Mouse (Mus musculus): ENCODE measurements around the gene Rps9. TPM values are rescaled to one million over a fixed set of nuclear protein-coding genes. Genes with fewer than 3 reads are reported as not detected.
"Not testable (repeated sequence)": the region's sequence is repeated elsewhere in the genome, so short reads cannot be mapped to it uniquely, and the experiment has no call there.

The Rps9 gene
- polyA plus RNA-seq, 1 experiment from 2014 or later = 893 TPM

DNA sequence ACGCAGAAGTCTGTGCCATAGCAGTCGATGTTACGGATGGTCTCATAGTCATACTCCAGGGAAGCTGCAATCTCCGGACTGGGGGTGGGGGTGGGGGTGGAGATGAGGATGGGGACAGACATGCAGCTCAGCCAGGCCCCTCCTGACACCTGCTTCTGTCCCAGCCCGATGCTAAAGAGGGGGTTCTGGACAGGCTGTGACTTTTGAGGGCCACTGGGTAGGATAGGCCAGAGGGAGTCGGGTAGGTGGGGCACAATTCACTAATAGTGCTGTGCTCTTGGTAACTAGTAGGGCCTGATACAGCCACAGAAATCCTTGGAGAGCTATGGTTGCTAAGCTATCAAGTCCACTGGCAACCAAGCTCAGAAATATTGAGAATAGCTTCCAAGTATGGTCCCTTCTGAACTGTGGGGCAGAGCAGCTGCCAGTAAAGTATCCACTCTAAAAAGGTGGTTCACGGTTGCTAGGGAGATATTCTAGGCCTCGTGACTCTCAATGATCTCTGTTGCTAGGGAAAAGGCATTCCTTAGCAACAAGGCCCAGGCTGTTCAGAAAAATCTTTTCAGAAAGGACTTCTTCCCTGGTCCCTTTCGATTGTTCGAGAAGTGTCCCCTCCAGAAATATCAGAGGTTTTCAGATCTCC, 19.8 kb upstream of the Rps9 start:
- 82% methylated on average over 10 of the region's 10 CpGs for WGBS
- ATAC-seq (ENCODE audit: insufficient number of reproducible peaks, low FRiP score) = no peak
- Histone ChIP-seq H3K36me3 (peaks cover 61% of the 10 kb centered on the region), H3K27ac (ENCODE audit: poor library complexity, severe bottlenecking) (no peak overlapping the region), H3K4me2 (no peak overlapping the region), H3K9ac (no peak overlapping the region), H3K27me3 (replicated peaks) (no peaks in the 10 kb centered on the region), H3K9me3 (replicated peaks) (no peaks in the 10 kb centered on the region), H3K4me3 (no peak overlapping the region), H3K4me1 (replicated peaks) (no peaks in the 10 kb centered on the region)

DNA sequence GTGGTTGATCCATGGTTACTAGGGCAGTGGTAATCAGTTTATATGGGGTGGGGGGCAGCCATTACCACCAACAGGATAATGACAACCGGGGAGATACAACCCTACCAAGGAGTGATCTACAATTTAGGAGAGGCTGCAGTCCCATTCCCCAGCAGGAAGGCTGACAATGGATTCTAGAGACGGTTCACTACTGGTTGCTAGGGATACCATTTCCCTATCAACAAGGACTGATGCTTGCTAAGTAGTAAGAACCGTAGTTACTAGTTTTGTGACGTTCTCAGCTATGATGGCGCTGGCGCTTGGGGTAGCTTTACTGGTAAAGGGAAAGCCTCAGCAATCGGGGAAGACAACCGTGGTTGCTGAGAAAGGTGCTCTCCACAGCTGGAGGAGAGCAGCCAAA, 19.1 kb upstream of the Rps9 start:
- peaks cover 64% of the 10 kb centered on the region for H3K36me3 ChIP-seq
- no peak overlapping the region for H3K4me3 ChIP-seq
- H3K27ac ChIP-seq (ENCODE audit: poor library complexity, severe bottlenecking) = no peak overlapping the region
- H3K4me1 ChIP-seq (replicated peaks) = no peaks in the 10 kb centered on the region
- H3K27me3 ChIP-seq (replicated peaks) = no peaks in the 10 kb centered on the region
- no peak overlapping the region for H3K4me2 ChIP-seq
- H3K9me3 ChIP-seq (replicated peaks) = no peaks in the 10 kb centered on the region
- WGBS = 86% methylated on average over 8 of the region's 8 CpGs
- H3K9ac ChIP-seq = no peak overlapping the region
- ATAC-seq (ENCODE audit: insufficient number of reproducible peaks, low FRiP score) = no peak

DNA sequence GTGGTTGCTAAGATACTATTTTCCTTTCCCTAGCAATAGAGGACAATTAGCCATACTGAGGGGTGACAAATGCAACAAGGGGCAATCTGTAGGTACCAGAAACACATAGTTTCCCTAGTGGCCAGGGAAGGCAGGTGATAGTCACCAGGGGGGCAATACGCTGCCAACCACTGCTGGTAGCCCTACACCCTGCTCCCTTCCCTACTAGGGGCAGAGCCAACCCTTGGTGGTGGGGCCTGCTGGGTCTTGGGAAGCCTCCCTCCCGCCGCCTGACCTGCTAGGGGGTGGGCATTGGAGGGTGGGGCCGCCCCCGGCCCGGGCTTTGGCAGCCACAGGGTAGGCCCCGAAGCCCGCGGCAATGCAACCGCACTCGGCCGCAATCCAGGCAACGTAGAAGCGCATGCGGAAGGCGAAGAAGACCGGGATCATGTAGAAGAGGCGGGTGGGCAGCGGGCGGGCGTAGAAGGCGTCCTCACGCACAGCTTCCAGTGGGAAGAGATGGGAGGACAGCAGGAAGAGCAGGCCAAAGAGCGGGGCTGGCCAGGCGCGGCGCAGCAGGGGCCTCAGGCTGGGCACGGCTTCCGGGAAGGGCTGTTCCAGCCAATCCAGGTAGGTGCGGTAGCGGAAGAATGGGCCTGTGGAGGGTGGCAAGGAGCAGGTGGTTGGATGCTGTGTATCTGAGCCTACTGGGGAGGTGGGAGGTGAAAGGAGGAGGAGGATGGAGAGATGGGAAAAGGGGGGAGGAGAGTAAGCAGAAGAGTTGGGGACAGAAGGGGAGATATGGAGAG, 18.2 kb upstream of the Rps9 start:
- 79% methylated on average over 31 of the region's 31 CpGs for WGBS

DNA sequence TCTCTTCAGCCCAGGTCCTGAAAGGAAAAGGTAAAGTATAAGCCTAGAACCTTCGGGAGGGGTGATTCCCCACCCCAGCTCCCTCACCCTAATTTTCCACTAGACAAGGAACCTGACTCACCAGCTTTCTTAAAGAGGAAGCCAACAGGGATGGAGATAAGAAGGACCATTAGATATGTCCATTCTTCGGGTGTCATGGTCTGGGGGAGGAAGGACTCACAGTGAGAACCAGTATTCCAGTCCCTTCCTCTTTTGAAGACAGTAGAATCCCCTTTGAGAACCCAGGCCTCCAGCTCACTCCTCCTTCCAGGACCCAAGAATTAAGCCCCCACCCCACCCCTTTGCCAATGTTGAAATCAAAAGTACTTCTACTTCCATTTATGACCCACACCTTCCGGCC, 11.9 kb upstream of the Rps9 start:
- Histone ChIP-seq H3K27ac (ENCODE audit: poor library complexity, severe bottlenecking) (no peak overlapping the region), H3K27me3 (replicated peaks) (no peaks in the 10 kb centered on the region)
- 37% methylated on average over 3 of the region's 3 CpGs for WGBS

More for the DNA sequence above, 18.2 kb upstream of the Rps9 start:
- Histone ChIP-seq H3K9ac (no peak overlapping the region), H3K27ac (ENCODE audit: poor library complexity, severe bottlenecking) (no peak overlapping the region), H3K9me3 (replicated peaks) (no peaks in the 10 kb centered on the region), H3K36me3 (peaks cover 66% of the 10 kb centered on the region), H3K4me2 (no peak overlapping the region), H3K27me3 (replicated peaks) (no peaks in the 10 kb centered on the region), H3K4me1 (replicated peaks) (no peaks in the 10 kb centered on the region), H3K4me3 (no peak overlapping the region)
- no peak for ATAC-seq (ENCODE audit: insufficient number of reproducible peaks, low FRiP score)

DNA sequence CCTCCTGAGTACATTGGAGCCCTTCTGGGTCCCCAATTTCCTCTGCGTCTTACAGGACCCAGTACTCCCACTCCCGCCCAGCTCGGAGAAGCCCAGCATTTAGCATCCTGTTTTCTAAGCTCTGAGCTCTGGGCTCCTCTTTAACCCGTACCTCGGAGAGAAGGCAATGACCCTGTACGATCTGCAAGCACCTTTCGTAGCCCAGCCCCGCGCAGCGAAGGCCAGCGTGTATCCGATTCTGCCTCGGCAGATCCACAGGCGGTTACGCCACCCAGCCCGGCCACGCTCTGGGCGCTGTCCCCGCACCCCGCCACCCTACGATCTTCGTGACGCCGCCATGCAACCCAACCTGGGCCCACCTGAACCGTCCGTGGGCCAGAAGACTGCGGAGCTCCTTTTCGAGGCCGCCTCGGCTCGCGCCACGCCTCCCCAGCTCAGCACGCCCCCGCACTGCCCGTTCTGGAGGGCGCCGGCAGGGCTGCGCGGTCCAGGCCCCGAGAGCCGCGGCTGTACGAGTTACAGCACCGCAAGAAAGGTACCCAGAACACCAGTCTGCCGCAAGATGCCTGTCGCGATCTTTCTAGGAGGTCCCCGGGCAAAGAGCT, 11.3 kb upstream of the Rps9 start, which contains the start of gene Tsen34:
Gene Tsen34 (plus strand): TSS at position 482 of the 605 bp plus-strand sequence.
- Histone ChIP-seq H3K9ac (peak within 1 kb of the TSS; percentile 88), H3K27ac (ENCODE audit: poor library complexity, severe bottlenecking) (peak within 1 kb of the TSS; percentile 95), H3K36me3 (peaks cover 30% of the 10 kb centered on the region), H3K4me2 (peak within 1 kb of the TSS; percentile 78), H3K27me3 (replicated peaks) (no peaks in the 10 kb centered on the region), H3K4me1 (replicated peaks) (peaks cover 24% of the 10 kb centered on the region), H3K9me3 (replicated peaks) (no peaks in the 10 kb centered on the region), H3K4me3 (peak within 1 kb of the TSS; percentile 73)
- peak; percentile 58; the same call in 1 of the 2 replicates for ATAC-seq (ENCODE audit: insufficient number of reproducible peaks, low FRiP score)
- under 1% methylated on average over 49 of the region's 49 CpGs for WGBS

More for the DNA sequence above, 11.9 kb upstream of the Rps9 start:
- H3K9ac ChIP-seq = peak overlapping the region; percentile 88
- H3K36me3 ChIP-seq = peaks cover 31% of the 10 kb centered on the region
- no peaks in the 10 kb centered on the region for H3K9me3 ChIP-seq (replicated peaks)
- peak overlapping the region; percentile 73 for H3K4me3 ChIP-seq
- ATAC-seq (ENCODE audit: insufficient number of reproducible peaks, low FRiP score) = no peak
- H3K4me1 ChIP-seq (replicated peaks) = peaks cover 24% of the 10 kb centered on the region
- peak overlapping the region; percentile 78 for H3K4me2 ChIP-seq

DNA sequence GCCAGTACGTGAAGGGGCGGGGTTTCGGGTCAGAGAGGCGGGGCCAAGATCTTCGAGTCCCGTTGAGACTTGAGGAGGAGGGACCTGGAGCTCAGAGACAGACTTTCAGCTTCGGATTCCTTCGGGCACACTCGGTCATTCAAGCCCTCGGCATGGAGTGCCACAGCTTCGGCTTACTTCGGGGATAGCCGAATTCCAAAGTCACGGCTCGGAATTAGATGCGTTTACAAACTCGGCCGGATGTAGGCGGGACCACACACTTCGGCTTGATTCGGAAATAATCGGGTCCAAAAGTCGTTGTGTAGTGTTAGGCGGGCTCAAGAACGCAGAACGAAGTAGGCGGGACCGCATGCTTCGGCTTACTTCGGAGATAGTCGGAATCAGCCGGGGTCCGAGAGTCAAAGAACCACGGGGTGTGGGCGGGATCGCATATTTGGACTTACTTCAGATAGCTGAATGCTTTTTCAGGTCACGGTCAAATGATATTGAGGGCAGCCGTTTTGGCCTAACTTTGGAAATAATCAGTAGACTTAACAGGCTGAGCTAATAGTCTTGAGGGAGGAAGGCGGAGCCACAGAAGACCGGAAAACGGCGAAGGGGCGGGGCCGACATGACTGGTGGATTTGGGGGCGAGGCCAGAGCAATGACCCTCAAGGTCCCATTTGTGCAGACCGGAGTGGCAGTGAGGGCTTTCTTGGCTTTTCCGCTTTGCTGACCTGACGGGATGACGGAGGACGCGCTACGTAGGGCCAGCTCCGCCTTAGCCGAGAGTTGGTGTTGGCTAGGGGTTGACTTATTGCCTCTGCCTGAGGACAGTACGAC, 10.6 kb upstream of the Rps9 start, which contains the start of gene Mboat7:
Gene Mboat7 (minus strand): TSS at position 537 of the 822 bp plus-strand sequence.
- H3K27ac ChIP-seq (ENCODE audit: poor library complexity, severe bottlenecking) = peak within 1 kb of the TSS; percentile 95
- H3K9ac ChIP-seq = peak within 1 kb of the TSS; percentile 88
- H3K9me3 ChIP-seq (replicated peaks) = no peaks in the 10 kb centered on the region
- ATAC-seq (ENCODE audit: insufficient number of reproducible peaks, low FRiP score) = peak; percentile 87
- H3K36me3 ChIP-seq = peaks cover 32% of the 10 kb centered on the region
- peak within 1 kb of the TSS; percentile 73 for H3K4me3 ChIP-seq
- under 1% methylated on average over 55 of the region's 55 CpGs for WGBS
- H3K4me1 ChIP-seq (replicated peaks) = peaks cover 24% of the 10 kb centered on the region
- H3K27me3 ChIP-seq (replicated peaks) = no peaks in the 10 kb centered on the region
- peak within 1 kb of the TSS; percentile 78 for H3K4me2 ChIP-seq

DNA sequence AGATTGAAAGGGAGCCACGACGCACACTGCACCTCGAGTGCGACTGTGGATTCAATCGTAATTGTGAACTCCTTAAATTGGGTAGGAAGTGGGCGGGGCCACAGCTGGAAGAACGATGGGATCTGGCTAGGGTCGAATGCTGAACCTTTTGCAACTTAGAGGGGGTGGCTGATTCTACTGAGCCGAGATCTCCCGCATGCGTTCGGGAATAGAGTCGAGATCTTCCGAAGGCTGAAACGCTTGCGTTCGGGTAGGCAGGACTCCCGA, 10.1 kb upstream of the Rps9 start:
- Histone ChIP-seq H3K4me2 (peak overlapping the region; percentile 78), H3K27ac (ENCODE audit: poor library complexity, severe bottlenecking) (peak overlapping the region; percentile 95), H3K36me3 (peaks cover 34% of the 10 kb centered on the region), H3K9me3 (replicated peaks) (no peaks in the 10 kb centered on the region), H3K4me1 (replicated peaks) (peaks cover 24% of the 10 kb centered on the region), H3K4me3 (peak overlapping the region; percentile 73), H3K9ac (peak overlapping the region; percentile 88), H3K27me3 (replicated peaks) (no peaks in the 10 kb centered on the region)
- ATAC-seq (ENCODE audit: insufficient number of reproducible peaks, low FRiP score) = no peak
- under 1% methylated on average over 18 of the region's 18 CpGs for WGBS

DNA sequence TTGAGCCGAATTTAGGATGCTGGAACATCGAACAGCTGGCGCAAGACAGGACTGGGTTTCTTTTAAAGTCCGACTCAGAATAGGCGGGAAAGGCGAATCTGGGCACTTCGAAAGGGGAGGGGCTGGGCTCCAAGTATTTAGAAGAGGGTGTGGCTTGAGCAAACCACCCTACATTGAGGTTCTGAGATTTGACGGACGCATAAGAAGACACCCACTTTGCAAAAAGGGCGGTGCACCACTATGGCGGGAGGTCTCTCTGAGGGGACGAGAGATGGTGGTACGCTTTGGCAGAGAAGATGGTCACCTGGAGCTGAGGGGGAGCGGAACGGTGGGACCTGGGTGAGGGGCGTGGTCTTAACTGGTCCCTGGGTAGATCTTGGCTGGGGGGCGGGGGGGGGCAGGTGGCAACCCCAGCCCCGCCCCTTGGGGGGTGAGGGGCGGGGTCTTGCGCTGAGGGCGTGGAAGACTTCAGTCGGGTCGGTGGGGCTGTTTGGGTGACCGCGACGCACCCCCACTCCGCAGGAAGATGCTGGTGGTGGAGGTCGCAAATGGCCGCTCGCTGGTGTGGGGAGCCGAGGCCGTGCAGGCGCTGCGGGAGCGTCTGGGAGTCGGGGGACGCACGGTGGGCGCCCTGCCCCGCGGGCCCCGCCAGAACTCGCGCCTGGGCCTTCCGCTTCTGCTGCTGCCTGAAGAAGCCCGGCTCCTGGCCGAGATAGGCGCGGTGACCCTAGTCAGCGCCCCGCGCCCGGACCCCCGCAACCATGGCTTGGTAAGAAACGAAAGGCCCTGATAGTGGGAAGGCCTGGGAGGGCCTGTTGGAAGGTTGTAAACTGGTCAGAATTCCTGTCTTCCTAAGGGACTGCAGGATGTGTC, 9.5 kb upstream of the Rps9 start:
- ATAC-seq (ENCODE audit: insufficient number of reproducible peaks, low FRiP score) = peak; percentile 72
- H3K36me3 ChIP-seq = peaks cover 39% of the 10 kb centered on the region
- under 1% methylated on average over 54 of the region's 55 CpGs for WGBS

DNA sequence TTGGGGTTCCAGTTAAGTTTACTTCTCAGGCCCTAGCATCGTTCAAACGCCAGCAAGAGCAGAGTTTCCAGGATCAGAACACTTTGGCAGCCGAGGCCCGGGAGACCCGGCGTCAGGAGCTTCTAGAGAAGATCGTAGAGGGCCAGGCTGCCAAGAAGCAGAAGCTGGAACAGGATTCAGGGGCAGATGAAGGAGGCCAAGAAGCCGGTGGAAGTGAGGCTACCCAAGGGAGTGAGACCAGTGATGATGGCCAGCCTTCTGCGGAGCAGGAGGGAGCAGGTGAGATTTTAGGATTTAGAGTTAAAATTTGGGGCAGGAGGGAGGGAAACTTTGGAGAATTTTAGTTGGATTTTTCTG, 8.9 kb upstream of the Rps9 start:
- ATAC-seq (ENCODE audit: insufficient number of reproducible peaks, low FRiP score); H3K27me3 ChIP-seq (replicated peaks); H3K9me3 ChIP-seq (replicated peaks): not testable (repeated sequence)
- peaks cover 24% of the 10 kb centered on the region for H3K4me1 ChIP-seq (replicated peaks)
- peak overlapping the region; percentile 95 for H3K27ac ChIP-seq (ENCODE audit: poor library complexity, severe bottlenecking)
- H3K4me2 ChIP-seq = peak overlapping the region; percentile 78
- WGBS = 6% methylated on average over 9 of the region's 9 CpGs
- peak overlapping the region; percentile 73 for H3K4me3 ChIP-seq
- H3K9ac ChIP-seq = peak overlapping the region; percentile 88
- peaks cover 41% of the 10 kb centered on the region for H3K36me3 ChIP-seq

More for the DNA sequence above, 9.5 kb upstream of the Rps9 start:
- no peaks in the 10 kb centered on the region for H3K9me3 ChIP-seq (replicated peaks)
- peak overlapping the region; percentile 78 for H3K4me2 ChIP-seq
- peak overlapping the region; percentile 88 for H3K9ac ChIP-seq
- peak overlapping the region; percentile 95 for H3K27ac ChIP-seq (ENCODE audit: poor library complexity, severe bottlenecking)
- H3K4me1 ChIP-seq (replicated peaks) = peaks cover 24% of the 10 kb centered on the region
- peak overlapping the region; percentile 73 for H3K4me3 ChIP-seq
- no peaks in the 10 kb centered on the region for H3K27me3 ChIP-seq (replicated peaks)

DNA sequence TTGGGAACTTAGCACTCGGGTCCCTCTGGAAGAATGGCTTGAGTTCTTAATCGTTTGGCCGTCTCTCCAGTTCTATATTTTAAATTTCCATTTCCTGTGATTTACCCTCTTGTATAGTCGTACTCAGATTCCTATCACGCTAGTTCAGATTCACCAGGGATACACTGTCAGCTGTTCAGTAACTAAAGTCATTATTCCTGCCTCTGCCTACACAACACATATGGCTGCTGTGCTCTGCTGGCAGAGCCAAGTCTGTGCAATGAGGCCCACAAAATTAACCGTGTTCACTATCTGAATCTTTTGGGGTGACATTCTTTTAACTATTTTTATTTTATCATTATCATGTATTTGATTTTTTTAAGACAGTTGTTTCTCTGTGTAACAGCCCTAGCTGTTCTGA, 5.3 kb upstream of the Rps9 start:
- Histone ChIP-seq H3K9ac (no peak overlapping the region), H3K27ac (ENCODE audit: poor library complexity, severe bottlenecking) (no peak overlapping the region), H3K27me3 (replicated peaks) (no peaks in the 10 kb centered on the region), H3K9me3 (replicated peaks) (no peaks in the 10 kb centered on the region), H3K36me3 (peaks cover 51% of the 10 kb centered on the region), H3K4me1 (replicated peaks) (peaks cover 10% of the 10 kb centered on the region; the same call in 1 of the 2 replicates), H3K4me2 (no peak overlapping the region), H3K4me3 (no peak overlapping the region)
- 87% methylated on average over 6 of the region's 6 CpGs for WGBS
- no peak for ATAC-seq (ENCODE audit: insufficient number of reproducible peaks, low FRiP score)

All from heart, embryonic 12.5 days (tissue).